Mouse (Mus musculus) thymus, adult 2 months (tissue): Measurements from ENCODE around the gene Pjvk. TPM values are rescaled to one million over a fixed set of nuclear protein-coding genes. Genes with fewer than 3 reads are reported as not detected.

Experiments used
- DNase-seq: peaks from one replicate; pipeline ENCODE4 v3.0.0; 2021
- H3K27ac ChIP-seq: fragments of 200-500 bp; 2 replicates; pipeline ENCODE4 v1.5.1; 2012; ENCODE audit warnings: low read length, control low read depth; ENCODE audit not compliant: control insufficient read depth, insufficient read depth
- H3K27me3 ChIP-seq: fragments of 200-500 bp; 2 replicates; pipeline ENCODE4 v1.6.1; 2012; ENCODE audit warnings: mild to moderate bottlenecking, low read length, moderate library complexity, mixed read lengths; ENCODE audit not compliant: control insufficient read depth, insufficient read depth
- H3K36me3 ChIP-seq: fragments of 200-500 bp; 2 replicates; pipeline ENCODE4 v1.6.1; 2012; ENCODE audit warnings: mild to moderate bottlenecking, low read length, moderate library complexity; ENCODE audit not compliant: control insufficient read depth, insufficient read depth
- H3K4me1 ChIP-seq: fragments of 200-500 bp; replicated peaks from 2 replicates; pipeline ENCODE4 v1.6.1; 2012; ENCODE audit warnings: low read length; ENCODE audit not compliant: control insufficient read depth, insufficient read depth
- H3K4me3 ChIP-seq: fragments of 200-500 bp; 2 replicates; pipeline ENCODE4 v1.5.1; 2012; ENCODE audit warnings: mild to moderate bottlenecking, low read length, control low read depth, moderate library complexity; ENCODE audit not compliant: control insufficient read depth, insufficient read depth
- CTCF ChIP-seq: fragments of 200-500 bp; IDR thresholded peaks from 2 replicates; pipeline ENCODE4 v1.5.1; 2012; ENCODE audit warnings: mild to moderate bottlenecking, control low read depth, low read length, moderate library complexity, borderline replicate concordance; ENCODE audit not compliant: control insufficient read depth, poor library complexity, insufficient read depth; ENCODE audit errors: extremely low read depth
- POLR2A ChIP-seq: fragments of 200-500 bp; IDR thresholded peaks from 2 replicates; pipeline ENCODE4 v1.6.1; 2012; ENCODE audit warnings: mild to moderate bottlenecking, low read length, control low read depth, moderate library complexity; ENCODE audit not compliant: control insufficient read depth, poor library complexity, insufficient read depth; ENCODE audit errors: extremely low read depth
- WGBS: fragments of 180-500 bp; shearing (Covaris S2); methylation state at CpG from one replicate; pipeline ENCODE4 v1.1.7; 2018; 5-methylcytosine and 5-hydroxymethylcytosine counted together
- polyA plus RNA-seq: library from polyadenylated mRNA; depleted of rRNA; stranded (reverse); fragments of >200 nt; gene quantifications from 2 replicates; pipeline ENCODE4 v1.2.3, GENCODE M21; 2012

The Pjvk gene
- polyA plus RNA-seq, 1 experiment, result not detected

DNA sequence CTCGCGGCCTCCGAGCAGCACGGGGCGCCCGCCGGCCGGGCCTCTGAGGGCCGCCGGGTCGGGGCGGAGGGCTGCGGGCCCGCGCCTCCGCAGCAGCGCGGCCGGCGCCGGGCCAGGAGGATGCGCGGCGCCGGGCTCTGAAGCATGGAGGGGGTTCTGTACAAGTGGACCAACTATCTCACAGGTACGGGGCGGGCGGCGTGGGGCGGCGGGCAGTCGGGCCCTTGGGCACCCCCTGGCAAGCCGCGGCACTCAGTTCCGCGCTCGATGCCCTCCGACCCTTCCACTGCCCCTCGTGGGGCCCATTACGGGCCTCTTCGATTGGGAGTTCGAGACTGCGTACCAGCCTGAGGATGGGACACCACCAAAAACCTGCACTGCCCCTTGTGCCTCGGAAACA, 27.2 kb downstream of the Pjvk start:
- no peaks in the 10 kb centered on the region for H3K27me3 ChIP-seq
- DNase-seq, result peak; percentile 30
- no peak for TF ChIP-seq CTCF
- no peak for TF ChIP-seq POLR2A
- peak overlapping the region; percentile 68 for H3K4me3 ChIP-seq
- H3K27ac ChIP-seq, result no peak overlapping the region
- no peaks in the 10 kb centered on the region for H3K36me3 ChIP-seq
- under 1% methylated on average over 44 of the region's 44 CpGs for WGBS
- H3K4me1 ChIP-seq, result peaks cover 15% of the 10 kb centered on the region

DNA sequence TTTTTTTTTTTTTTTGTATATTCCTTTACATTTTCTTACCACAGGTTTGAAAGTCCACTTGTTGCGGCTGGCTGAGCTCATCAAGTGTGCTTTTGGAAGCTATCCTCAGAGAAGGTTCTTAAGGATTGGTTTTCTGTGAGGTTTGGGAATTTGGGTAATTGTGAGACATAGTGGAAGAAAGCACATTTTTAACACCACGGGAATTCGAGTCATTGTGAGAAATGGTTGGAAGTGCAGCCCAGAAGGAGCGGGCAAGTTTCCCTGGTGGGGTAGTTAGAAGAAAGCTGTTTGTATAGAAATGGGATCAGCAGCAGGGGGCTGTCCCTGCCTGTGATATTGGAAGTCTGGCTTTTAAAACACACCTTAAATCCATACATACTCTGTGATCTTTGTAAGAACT, 27.7 kb downstream of the Pjvk start:
- no peak overlapping the region for H3K4me3 ChIP-seq
- no peak for TF ChIP-seq CTCF
- TF ChIP-seq POLR2A, result no peak
- no peaks in the 10 kb centered on the region for H3K36me3 ChIP-seq
- no peak for DNase-seq
- 36% methylated on average over 4 of the region's 4 CpGs for WGBS
- H3K27ac ChIP-seq, result no peak overlapping the region
- H3K4me1 ChIP-seq, result peaks cover 15% of the 10 kb centered on the region
- H3K27me3 ChIP-seq, result no peaks in the 10 kb centered on the region

DNA sequence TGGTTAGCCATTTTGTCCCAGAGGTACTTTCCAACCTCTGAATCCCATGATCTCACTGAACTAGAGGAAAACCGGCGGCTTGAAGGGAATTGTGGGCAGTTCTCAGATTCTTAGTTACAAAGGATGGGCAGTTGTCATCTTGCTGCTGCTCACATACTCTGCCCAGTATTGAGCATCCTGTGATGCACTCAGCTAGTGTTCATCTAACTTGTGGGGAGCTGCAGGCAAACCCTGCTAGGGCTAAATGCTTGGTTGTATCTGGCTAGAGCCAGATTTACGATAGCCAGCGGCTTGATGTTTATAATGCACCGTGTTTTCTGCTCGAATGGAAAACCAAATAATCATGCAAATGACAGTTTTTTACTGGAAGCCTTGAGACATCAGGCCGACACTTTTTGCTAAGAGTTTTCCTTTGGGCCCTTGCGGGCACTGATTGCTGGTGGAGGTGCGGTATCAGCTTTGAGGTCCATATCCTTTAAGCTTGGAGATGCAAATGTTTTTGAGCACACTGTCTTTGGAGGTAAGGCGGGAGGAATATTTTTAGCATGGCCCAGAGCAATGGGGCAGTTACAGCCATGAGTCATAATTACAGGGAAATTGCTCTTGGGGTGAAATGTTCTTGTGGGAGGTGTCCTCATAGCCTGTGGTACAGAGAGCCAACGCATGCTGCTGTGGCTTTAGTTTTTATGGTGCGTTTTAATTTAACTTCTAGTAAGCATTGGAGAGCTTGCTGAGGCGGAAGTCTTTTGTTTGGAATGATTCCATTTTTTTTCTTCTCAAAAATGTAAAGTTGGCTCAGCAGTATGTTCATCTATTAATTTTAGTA, 28.3 kb downstream of the Pjvk start:
- H3K36me3 ChIP-seq, result peaks cover under 1% of the 10 kb centered on the region; the same call in 1 of the 2 replicates
- H3K27ac ChIP-seq, result no peak overlapping the region
- 87% methylated on average over 13 of the region's 13 CpGs for WGBS
- H3K4me3 ChIP-seq, result no peak overlapping the region
- TF ChIP-seq POLR2A (no peak), CTCF (no peak)
- no peak for DNase-seq
- H3K27me3 ChIP-seq, result no peaks in the 10 kb centered on the region
- H3K4me1 ChIP-seq, result peaks cover 15% of the 10 kb centered on the region

DNA sequence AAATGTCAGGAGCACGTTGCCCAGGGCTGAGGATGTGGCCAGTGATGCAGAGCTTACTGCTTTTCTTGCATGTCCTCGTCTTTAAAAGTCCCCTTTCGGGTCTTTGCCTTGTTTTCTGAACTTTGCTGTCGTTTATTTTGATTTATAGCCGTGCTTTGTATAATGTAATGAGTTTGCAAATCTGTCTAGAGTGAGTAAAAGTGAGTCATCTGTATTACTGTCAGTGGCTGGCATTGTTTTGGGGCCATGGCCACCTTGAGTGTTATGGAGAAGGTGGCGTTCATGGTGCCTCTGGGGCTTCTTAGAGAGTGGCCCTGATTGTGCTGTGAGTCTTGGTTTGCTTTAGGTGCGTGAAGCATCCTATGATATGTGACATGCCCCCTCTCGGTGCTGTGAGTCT, 34.0 kb downstream of the Pjvk start:
- Histone ChIP-seq H3K4me3 (no peak overlapping the region), H3K36me3 (peaks cover 55% of the 10 kb centered on the region), H3K27me3 (no peaks in the 10 kb centered on the region), H3K27ac (no peak overlapping the region), H3K4me1 (no peaks in the 10 kb centered on the region)
- no peak for DNase-seq
- TF ChIP-seq POLR2A (no peak), CTCF (no peak)
- WGBS, result 95% methylated on average over 8 of the region's 8 CpGs

DNA sequence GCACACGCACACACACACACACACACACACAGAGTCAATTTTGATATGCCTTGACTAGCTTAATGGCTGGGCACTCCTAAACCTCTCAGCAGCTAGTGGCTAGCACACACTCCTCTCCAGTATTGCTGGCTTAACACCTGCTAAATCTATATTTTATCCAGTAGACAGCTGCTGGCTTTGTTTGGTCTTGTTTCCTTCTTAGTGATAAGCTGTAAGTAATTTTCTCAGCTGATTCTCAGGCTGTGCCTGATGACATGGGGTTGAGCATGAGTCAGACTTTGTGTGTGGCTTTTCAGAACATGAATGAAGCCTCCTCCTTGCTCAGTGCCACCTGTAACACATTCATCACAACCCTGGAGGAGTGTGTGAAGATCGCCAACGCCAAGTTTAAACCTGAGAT, 38.7 kb downstream of the Pjvk start:
- no peak overlapping the region for H3K4me3 ChIP-seq
- H3K4me1 ChIP-seq, result no peaks in the 10 kb centered on the region
- no peak for DNase-seq
- H3K27me3 ChIP-seq, result no peaks in the 10 kb centered on the region
- no peak overlapping the region for H3K27ac ChIP-seq
- H3K36me3 ChIP-seq, result peaks cover 62% of the 10 kb centered on the region
- WGBS, result 96% methylated on average over 3 of the region's 3 CpGs
- TF ChIP-seq CTCF, result no peak
- TF ChIP-seq POLR2A, result no peak

DNA sequence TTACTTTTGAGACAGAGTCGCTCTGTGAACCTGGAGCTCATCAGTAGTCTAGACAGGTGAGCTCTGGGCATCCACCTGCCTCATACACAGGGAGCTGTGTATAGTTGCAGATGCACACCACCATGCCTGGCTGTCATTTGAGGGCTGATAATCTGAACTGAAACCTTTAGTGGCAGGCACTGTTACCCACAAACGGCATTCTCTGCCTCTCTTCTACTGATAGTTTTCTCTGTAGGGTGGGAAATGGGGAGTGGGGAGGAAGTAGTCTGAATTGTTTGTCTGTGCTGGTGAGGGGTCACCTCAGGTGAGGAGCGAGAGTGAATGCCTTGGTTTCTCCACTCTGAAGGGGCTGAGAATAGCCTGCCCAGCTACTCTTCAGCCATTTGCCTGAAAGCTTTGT, 39.3 kb downstream of the Pjvk start:
- Histone ChIP-seq H3K27me3 (no peaks in the 10 kb centered on the region), H3K4me3 (no peak overlapping the region), H3K27ac (no peak overlapping the region), H3K36me3 (peaks cover 58% of the 10 kb centered on the region), H3K4me1 (no peaks in the 10 kb centered on the region)
- WGBS, result 84% methylated on average over 3 of the region's 3 CpGs
- no peak for DNase-seq
- TF ChIP-seq POLR2A (no peak), CTCF (no peak)

DNA sequence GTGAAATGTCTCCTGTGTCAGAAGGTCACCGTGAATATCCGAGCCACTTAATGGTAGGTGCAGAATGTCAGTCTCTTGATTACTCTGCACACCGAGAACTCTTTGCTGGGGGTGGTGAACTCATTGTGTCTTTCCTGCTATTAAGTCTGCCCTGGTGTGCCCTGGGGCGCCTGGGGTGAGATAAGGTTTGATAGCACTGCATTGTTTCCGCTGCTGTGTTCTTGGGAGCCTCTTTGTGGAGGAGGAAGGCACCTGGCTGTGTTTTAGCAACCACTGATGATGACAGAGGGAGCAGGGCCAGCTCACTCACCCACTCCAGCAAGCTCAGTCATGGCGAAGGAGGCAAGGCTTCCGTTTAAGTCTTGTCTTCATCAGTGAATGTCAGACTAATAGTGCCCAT, 39.9 kb downstream of the Pjvk start:
- Histone ChIP-seq H3K4me3 (no peak overlapping the region), H3K4me1 (no peaks in the 10 kb centered on the region), H3K27ac (no peak overlapping the region; the same call in 1 of the 2 replicates), H3K27me3 (no peaks in the 10 kb centered on the region), H3K36me3 (peaks cover 58% of the 10 kb centered on the region)
- no peak for TF ChIP-seq POLR2A
- TF ChIP-seq CTCF, result no peak
- 91% methylated on average over 7 of the region's 7 CpGs for whole genome bisulfite sequencing
- DNase-seq, result no peak
